Mouse (Mus musculus): ENCODE data around the gene Agmat.

Gene Agmat

DNA sequence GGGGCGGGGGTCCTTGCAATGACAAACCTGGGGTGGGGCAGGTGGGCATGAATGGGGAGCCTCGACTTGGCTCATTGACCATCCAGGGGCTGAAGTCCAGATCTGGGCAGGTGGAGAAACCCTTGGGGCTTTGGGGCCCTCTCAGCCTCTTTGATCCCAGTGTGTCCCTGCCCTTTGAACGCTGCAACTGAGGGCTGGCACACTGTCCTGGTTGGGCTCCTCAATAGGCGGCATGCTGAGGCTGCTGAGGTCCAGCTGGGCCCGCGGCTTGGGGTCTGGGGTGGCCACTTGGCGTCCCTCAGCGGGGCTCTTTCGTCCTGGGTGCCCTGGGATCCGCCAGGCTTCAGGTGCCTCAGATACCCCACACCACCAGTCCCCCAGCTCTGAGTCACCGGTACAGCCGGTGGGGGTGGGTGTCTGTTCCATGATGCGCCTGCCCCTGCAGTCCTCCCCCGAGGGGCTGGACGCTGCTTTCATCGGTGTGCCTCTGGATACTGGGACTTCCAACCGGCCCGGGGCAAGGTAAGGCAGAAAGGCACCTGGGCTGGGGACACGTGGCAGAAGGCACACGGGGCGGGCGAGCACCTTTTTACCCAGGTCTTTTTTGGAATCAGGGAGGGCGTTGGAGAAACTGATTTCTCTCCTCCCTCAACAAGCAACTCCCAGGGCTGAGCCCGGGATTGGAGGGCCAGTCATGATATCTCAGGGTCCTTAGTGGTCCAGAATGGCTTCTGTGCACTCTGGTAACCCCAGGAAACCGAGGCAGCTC lies at the start of gene Agmat:
Gene Agmat (plus strand): TSS at position 95 of the 769 bp plus-strand sequence.
- DNase-seq (ENCODE audit: extremely low read depth, low read depth): no peak

- no peak for DNase-seq (ENCODE audit: extremely low read depth, low read depth)
These were observed 41.8 kb upstream of the Agmat start for GRCm38 (mm10) chr4:141704625-141705024.

GRCm38 (mm10) chr4:141705331-141705730 lies 41.1 kb upstream of the Agmat start:
- DNase-seq (ENCODE audit: extremely low read depth, low read depth): no peak

GRCm38 (mm10) chr4:141708005-141708404 lies 38.5 kb upstream of the Agmat start:
- DNase-seq (ENCODE audit: extremely low read depth, low read depth): no peak

DNA sequence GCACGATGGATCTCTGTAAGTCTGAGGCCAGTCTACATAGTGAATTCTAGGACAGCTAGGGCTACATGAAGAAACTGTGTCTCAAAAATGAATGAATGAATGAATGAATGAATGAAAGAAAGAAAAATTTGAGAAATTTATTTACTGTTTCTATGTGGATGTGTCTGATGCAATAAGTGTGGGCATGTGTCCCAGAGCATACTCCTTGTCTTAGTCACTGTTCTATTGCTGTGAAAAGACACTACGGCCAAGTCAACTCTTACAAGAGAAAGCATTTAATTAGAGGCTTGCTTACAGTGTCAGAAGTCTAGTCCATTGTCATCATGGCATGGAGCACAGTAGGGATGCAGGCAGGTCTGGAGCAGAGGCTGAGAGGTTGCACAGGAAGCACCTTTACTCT lies 37.5 kb upstream of the Agmat start:
- DNase-seq (ENCODE audit: extremely low read depth, low read depth): no peak

- DNase-seq (ENCODE audit: extremely low read depth, low read depth): no peak
These were observed 35.2 kb upstream of the Agmat start for GRCm38 (mm10) chr4:141711250-141711649.

- DNase-seq (ENCODE audit: extremely low read depth, low read depth): peak; percentile 71
These were observed 32.8 kb upstream of the Agmat start for GRCm38 (mm10) chr4:141713598-141714142.

- DNase-seq (ENCODE audit: extremely low read depth, low read depth): no peak
These were observed 31.4 kb upstream of the Agmat start for GRCm38 (mm10) chr4:141715027-141715426.

DNA sequence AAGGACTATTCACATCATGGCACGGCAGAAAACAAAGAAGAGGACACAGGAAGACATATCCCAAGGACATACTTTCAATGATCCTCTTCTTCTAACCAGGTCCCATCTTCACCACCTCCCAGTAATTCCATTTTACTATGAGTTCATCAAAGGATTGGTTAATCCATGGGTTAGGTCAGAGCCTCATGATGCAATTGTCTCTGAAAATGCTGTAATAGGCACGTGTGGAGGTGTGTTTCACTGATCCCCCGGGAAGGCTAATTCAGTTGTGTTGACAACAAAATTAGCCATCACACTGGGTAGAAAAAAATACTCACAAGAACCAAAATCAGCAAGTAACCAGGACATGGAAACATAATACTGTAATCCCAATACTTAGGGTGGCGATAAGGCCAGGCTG lies 28.8 kb upstream of the Agmat start:
- no peak for DNase-seq (ENCODE audit: extremely low read depth, low read depth)

DNA sequence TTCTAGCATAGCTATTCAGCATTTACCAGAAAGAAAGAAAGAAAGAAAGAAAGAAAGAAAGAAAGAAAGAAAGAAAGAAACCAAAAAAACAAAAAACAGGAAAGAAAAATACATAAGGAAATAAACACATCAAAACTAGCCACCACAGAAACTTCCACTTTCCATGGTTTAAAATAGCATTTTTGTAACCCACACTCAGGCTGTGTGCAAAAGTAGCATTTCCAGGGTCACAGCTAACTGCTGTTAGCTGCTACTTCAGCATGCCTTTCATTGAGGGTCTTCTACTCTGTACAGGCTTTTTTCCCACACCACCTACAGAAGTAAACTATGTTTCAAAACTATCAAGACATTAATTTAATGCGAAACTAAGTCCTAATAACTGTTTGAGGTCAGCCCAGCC lies 27.2 kb upstream of the Agmat start:
- no peak for DNase-seq (ENCODE audit: extremely low read depth, low read depth)

DNA sequence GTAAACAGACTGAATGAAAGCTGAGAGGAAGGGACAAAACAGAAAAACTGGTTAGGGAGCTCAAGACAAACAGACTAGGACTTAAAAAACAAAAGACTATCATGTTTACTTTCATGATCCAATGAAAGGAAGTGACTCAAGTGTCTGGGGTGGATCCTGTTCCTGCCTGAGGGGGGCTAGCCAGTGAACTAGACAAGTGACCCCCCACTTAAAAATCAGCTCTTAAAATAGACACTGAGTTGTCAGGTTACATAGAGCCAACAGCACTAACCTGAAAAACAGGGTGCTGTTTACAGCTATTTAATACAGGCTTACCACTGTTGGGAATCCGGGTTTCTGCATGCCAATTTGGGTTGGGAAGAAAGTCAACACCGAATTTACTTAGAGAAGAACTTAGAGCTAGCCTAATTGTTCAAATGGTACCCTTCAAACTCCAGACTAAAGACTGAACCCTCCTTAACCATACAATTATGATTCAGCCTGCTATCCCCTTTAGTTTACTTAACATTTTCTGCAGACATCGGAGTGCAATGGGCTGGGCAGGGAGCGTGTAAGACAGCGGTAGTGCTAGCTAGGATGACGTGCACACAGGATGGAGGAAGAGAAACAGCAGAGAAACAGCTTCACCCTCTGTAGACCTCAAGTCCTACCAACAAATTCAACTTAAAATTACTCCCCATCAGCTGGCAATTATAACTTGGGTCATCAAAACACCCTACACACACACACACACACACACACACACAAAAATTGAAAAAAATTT lies 25.5 kb upstream of the Agmat start:
- DNase-seq (ENCODE audit: extremely low read depth, low read depth): no peak

DNA sequence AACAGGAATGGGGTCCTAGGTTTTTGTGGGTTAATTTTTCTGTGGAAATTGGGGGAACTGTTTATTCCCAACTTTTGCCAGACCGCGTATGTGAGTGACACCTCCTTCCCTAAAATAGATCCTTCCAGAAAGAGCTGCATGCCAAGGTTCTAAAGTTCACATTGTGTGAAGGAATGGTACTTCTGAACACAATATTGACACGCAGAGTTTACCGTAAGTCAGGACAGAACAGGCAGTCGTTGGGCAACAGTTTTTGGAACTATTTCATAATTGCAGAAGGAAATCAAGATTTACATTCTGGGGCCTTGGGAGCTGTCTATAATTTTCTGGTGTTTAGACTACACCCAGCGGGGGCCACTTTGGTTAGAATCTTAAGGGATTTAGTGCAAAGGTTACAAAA lies 24.5 kb upstream of the Agmat start:
- no peak for DNase-seq (ENCODE audit: extremely low read depth, low read depth)

GRCm38 (mm10) chr4:141722731-141723672 lies 23.5 kb upstream of the Agmat start, which contains the start of gene Ddi2:
Gene Ddi2, minus strand, starts transcription at chr4:141723419.
- DNase-seq (ENCODE audit: extremely low read depth, low read depth): peak; percentile 39

GRCm38 (mm10) chr4:141723673-141724068 lies 22.8 kb upstream of the Agmat start:
- no peak for DNase-seq (ENCODE audit: extremely low read depth, low read depth)

DNA sequence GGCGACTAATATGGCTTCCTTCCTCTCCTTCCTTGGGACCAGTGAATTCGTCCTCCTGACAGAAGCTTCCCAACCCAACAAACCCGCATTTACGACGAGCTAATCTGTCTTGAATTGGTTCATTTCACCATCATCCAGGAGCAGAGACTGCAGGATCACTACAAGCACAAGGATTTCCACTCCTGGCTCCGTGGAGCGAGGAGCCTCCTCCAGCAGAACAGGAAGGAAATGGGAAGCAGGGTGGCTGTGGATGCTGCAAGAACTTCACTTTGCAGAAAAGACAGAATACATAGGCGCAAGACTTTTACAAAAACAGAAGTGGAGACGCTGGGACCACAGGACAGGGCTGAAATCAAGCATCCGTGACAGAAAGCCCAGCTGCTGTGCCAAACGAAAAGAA lies 21.9 kb upstream of the Agmat start:
- no peak for DNase-seq (ENCODE audit: extremely low read depth, low read depth)

DNA sequence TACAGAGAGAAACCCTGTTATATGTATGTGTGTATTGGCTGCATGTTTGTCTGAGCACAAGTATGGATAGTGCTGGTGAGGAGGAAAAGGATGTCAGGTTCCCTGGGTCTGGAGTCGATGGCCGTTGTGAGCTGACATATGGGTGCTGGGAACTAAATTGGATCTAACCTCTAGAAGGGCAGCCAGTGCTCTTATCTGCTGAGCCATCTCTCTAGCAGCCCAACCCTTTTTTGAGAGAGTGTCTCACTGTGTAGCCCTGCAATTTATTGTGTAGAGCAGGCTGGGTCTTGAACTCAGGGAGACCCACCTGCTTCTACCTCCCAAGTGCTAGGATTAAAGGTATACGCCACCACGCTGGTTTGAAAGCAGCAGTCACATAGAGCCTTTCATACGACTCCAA lies 21.2 kb upstream of the Agmat start:
- no peak for DNase-seq (ENCODE audit: extremely low read depth, low read depth)

DNA sequence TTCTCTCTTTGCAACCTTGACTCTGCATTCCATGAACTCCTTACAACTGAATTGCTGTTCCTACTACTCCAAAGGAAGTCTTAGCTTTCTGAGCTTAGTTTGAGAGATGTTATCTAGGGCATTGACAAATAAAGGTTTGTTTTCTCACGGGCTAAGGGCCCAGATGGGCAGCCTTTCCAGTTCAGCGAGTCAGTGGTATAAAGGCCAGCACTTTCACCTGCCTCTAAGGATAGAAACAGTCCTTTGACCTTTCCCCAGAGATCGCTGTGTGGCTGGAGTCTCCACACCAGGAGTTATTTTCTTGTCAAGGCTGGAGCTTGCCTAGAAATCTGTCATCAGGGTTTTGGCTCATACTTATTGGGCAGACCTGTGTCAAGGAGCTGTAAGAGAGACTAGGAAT lies 20.7 kb upstream of the Agmat start:
- no peak for DNase-seq (ENCODE audit: extremely low read depth, low read depth)

GRCm38 (mm10) chr4:141729266-141729665 lies 17.2 kb upstream of the Agmat start:
- DNase-seq (ENCODE audit: extremely low read depth, low read depth): no peak

GRCm38 (mm10) chr4:141730401-141730800 lies 16.1 kb upstream of the Agmat start:
- DNase-seq (ENCODE audit: extremely low read depth, low read depth): no peak

DNA sequence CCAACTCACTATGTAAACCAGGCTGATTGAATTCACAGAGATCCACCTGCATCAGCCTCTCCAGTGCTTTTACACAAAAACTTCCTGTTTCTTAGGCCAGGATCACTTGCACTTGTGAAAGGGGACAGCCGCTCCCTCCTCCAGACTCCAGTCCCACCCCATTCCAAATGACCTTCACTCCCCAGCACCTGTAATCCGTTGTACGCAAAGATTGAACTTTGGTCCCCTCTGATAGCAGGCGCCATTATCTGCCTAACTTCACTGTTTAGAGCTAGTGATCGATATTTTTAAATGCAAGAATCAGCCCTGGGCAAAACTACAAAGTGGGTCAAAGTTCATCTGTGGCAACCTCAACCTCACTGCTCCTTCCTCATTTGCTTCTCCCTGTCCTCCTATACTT lies 14.7 kb upstream of the Agmat start:
- DNase-seq (ENCODE audit: extremely low read depth, low read depth): no peak

DNA sequence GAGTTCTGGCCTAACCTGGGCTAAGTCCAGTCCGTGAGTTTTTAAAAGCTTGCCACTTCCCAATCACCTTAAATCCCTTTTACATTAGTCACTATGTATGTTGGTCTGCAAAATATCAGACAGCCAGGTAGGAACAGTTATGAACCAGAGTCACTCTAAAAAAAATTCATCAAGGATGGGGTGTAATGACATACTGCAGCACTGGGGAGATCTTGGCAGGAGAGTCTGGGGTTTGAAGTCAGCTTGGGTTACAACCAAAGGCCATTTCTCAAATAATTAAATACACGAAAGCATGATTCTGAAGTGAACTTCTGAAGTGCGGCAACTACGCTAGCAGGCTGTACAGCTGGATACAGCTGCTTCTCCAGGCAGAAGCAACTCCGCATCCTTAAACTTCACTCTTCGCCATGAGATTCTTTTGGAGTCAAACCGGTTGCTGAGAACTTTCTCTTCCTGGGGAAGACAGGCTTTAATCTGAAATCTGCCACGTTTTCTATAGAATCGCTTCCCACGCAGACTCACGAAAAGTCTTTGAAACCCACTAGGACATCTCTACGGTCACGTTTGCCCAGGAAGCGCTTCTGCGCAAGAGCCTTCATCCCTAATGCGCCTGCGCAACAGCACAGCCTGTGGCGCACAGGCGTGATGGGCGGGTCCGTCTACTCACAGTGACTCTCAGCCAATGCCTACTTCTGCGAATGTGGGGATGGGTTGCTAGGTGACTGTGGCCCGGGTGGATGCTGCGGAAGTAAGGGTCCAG lies 11.8 kb upstream of the Agmat start:
- DNase-seq (ENCODE audit: extremely low read depth, low read depth): peak; percentile 95

Data from MEL-GATA-1-ER (cell line).